Mouse (Mus musculus) erythroblast, embryonic 14.5 days (primary cell): ENCODE results near the gene Rita1. TPM values are rescaled to one million over a fixed set of nuclear protein-coding genes. Genes with fewer than 3 reads are reported as not detected.

ENCODE experiments used
- H3K27me3 ChIP-seq: 2 replicates; pipeline ENCODE4 v1.6.1; 2012; ENCODE audit warnings: inconsistent platforms; ENCODE audit not compliant: control insufficient read depth
- H3K36me3 ChIP-seq: 2 replicates; pipeline ENCODE4 v1.6.1; 2012; ENCODE audit warnings: mild to moderate bottlenecking, inconsistent platforms; ENCODE audit not compliant: control insufficient read depth
- H3K4me1 ChIP-seq: 2 replicates; pipeline ENCODE4 v1.6.1; 2012; ENCODE audit warnings: inconsistent platforms; ENCODE audit not compliant: control insufficient read depth
- H3K4me3 ChIP-seq: replicated peaks from 2 replicates; pipeline ENCODE3; 2012; ENCODE audit warnings: moderate library complexity, mild to moderate bottlenecking, inconsistent platforms
- H3K9me3 ChIP-seq: 2 replicates; pipeline ENCODE4 v1.6.1; 2012; ENCODE audit warnings: low read length, inconsistent platforms, mixed read lengths; ENCODE audit not compliant: control insufficient read depth
- GATA1 ChIP-seq: IDR thresholded peaks from 2 replicates; pipeline ENCODE4 v1.6.1; 2012; ENCODE audit warnings: low read length, inconsistent platforms, mixed read lengths
- TAL1 ChIP-seq: IDR thresholded peaks from 3 replicates; pipeline ENCODE4 v1.6.1; 2012; ENCODE audit warnings: low read length, inconsistent platforms, mixed read lengths
- polyA plus RNA-seq: library from polyadenylated mRNA; stranded (reverse); fragments of >175 nt; gene quantifications from 2 replicates; pipeline ENCODE4 v1.2.3, GENCODE M21; 2012

Rita1 gene
- polyA plus RNA-seq, 1 experiment = 1.5 TPM

GRCm38 (mm10) chr5:120606590-120607200, 5.7 kb downstream of the Rita1 start:
- Histone ChIP-seq H3K4me3 (no peak overlapping the region), H3K36me3 (peaks cover 22% of the 10 kb centered on the region), H3K4me1 (peaks cover 45% of the 10 kb centered on the region), H3K9me3 (no peaks in the 10 kb centered on the region), H3K27me3 (no peaks in the 10 kb centered on the region)
- TF ChIP-seq GATA1 (no peak), TAL1 (no peak)

DNA sequence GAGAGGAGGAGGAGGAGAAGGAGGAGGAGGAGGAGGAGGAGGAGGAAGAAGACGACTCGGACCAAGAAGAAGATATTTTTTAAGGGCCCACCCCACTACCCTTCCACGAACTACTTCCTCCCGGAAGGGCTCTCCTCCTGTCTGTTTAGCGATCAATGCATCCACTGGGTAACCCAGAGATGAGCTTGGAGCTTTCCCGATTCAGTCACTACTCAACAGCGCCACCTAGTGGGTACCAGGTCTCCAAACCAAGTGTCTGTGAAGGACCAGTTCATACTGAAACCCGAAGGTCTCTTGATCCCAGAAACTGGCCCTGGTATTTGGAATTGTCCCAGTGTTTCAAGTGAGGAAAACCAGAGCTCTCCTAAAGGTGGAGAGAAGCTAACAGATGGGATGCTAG, 6.7 kb downstream of the Rita1 start:
- peaks cover 46% of the 10 kb centered on the region for H3K4me1 ChIP-seq
- no peak for TF ChIP-seq TAL1
- no peak for TF ChIP-seq GATA1
- H3K9me3 ChIP-seq = no peaks in the 10 kb centered on the region; the same call in 1 of the 2 replicates
- H3K27me3 ChIP-seq = no peaks in the 10 kb centered on the region
- H3K36me3 ChIP-seq = peaks cover 24% of the 10 kb centered on the region
- H3K4me3 ChIP-seq = peak overlapping the region; percentile 52

DNA sequence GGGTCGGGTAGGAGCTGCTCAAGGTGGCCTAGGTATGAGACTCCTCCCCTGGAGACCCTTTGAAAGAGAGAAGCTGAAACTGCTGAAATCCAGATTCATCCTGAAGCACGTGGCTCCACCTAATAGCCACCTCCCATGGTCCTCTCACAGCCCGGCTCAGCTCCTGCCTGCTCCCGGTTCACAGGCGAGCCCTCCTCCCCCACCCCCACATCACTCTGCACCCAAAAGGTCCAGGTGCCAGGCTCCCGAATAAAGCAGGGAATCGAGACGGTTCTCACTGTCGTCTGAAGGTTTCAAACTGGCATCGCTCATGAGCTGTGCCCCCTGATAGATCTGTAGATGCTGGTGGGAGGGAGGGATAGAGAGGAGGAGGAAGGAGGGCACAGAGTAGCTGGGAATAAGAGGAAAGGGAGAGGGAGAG, 7.1 kb downstream of the Rita1 start:
- TF ChIP-seq GATA1 (no peak), TAL1 (no peak)
- H3K9me3 ChIP-seq = no peaks in the 10 kb centered on the region; the same call in 1 of the 2 replicates
- peaks cover 50% of the 10 kb centered on the region for H3K4me1 ChIP-seq
- H3K27me3 ChIP-seq = no peaks in the 10 kb centered on the region
- peak overlapping the region; percentile 52 for H3K4me3 ChIP-seq
- H3K36me3 ChIP-seq = peaks cover 24% of the 10 kb centered on the region

DNA sequence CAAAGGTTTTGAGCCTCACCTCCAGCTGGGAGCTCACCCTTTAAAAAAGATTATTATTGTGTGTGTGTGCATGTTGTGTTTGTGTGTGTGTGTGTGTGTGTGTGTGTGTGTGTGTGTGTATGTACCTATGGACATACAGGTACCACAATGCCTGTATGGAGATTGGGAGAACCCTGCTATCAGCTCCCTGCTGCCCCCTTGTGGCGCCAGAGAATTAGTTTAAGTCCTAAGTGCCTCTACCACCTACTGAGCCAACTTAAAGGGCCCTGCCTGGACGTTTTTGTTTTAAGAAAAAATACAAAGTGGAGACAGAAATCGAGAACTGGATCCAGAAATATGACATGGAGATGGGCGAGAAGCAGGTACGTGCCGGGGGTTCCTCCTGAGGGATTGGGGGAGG, 7.5 kb downstream of the Rita1 start:
- TF ChIP-seq GATA1 (no peak), TAL1 (no peak)
- no peaks in the 10 kb centered on the region; the same call in 1 of the 2 replicates for H3K9me3 ChIP-seq
- peaks cover 20% of the 10 kb centered on the region for H3K36me3 ChIP-seq
- H3K4me1 ChIP-seq = peaks cover 54% of the 10 kb centered on the region
- peak overlapping the region; percentile 52 for H3K4me3 ChIP-seq
- H3K27me3 ChIP-seq = no peaks in the 10 kb centered on the region

- H3K4me1 ChIP-seq = peaks cover 64% of the 10 kb centered on the region
- no peak overlapping the region for H3K4me3 ChIP-seq
- no peaks in the 10 kb centered on the region; the same call in 1 of the 2 replicates for H3K9me3 ChIP-seq
- TF ChIP-seq GATA1 (no peak), TAL1 (no peak)
- no peaks in the 10 kb centered on the region for H3K27me3 ChIP-seq
- peaks cover 12% of the 10 kb centered on the region for H3K36me3 ChIP-seq
Measured at GRCm38 (mm10) chr5:120603515-120603914, 8.9 kb downstream of the Rita1 start.

DNA sequence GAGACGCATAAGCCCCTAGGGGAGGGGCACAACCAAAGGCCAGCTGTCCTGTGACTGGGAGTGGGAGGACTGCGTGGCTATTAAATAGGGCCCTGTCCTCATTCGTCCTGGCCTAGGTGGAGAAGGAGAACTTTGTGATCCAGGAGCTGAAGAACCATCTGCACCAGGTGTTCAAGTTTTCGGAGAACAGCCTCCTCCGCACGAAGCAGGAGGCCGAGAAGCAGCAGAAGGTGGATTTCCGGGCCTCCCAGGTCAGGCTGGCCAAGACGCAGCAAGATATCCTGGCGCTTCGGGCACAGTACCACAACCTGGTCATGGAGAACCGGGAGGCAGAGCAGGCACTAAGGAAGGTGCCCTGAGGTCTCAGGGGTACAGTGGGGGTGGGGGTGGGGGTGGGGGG, 10.2 kb downstream of the Rita1 start:
- Histone ChIP-seq H3K4me3 (no peak overlapping the region), H3K36me3 (peaks cover 9% of the 10 kb centered on the region), H3K9me3 (no peaks in the 10 kb centered on the region; the same call in 1 of the 2 replicates), H3K4me1 (peaks cover 72% of the 10 kb centered on the region), H3K27me3 (no peaks in the 10 kb centered on the region)
- TF ChIP-seq GATA1 = no peak
- no peak for TF ChIP-seq TAL1

- Histone ChIP-seq H3K9me3 (no peaks in the 10 kb centered on the region; the same call in 1 of the 2 replicates), H3K27me3 (no peaks in the 10 kb centered on the region), H3K4me3 (no peak overlapping the region), H3K4me1 (peaks cover 71% of the 10 kb centered on the region), H3K36me3 (peaks cover 9% of the 10 kb centered on the region)
- no peak for TF ChIP-seq GATA1
- no peak for TF ChIP-seq TAL1
Measured at GRCm38 (mm10) chr5:120600946-120601668, 11.3 kb downstream of the Rita1 start.

- Histone ChIP-seq H3K4me1 (peaks cover 63% of the 10 kb centered on the region), H3K36me3 (peaks cover 9% of the 10 kb centered on the region), H3K4me3 (peak overlapping the region; percentile 30), H3K9me3 (no peaks in the 10 kb centered on the region; the same call in 1 of the 2 replicates), H3K27me3 (no peaks in the 10 kb centered on the region)
- TF ChIP-seq GATA1 = peak; percentile 54; the same call in 1 of the 2 replicates
- TF ChIP-seq TAL1 = no peak
Measured at GRCm38 (mm10) chr5:120599625-120600024, 12.8 kb downstream of the Rita1 start.

DNA sequence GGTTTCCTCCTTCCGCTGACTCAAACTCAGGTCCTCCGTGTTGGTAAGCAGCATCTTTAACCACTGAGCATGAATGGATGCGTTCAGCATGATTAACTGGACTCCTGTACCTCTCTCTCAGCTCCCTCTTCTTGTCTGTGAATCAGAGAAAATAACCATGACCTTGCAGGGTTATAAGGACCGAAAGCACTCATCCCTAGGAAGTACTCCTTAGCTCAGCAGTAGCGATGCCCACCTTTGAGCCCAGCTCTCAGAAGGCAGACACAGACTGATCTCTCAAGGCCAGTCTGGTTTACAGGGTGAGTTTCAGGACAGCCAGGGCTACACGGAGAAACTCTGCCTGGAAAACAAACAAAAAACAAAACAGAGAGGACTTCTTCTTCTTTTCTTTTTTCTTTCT, 17.9 kb downstream of the Rita1 start:
- no peaks in the 10 kb centered on the region; the same call in 1 of the 2 replicates for H3K27me3 ChIP-seq
- peaks cover 58% of the 10 kb centered on the region for H3K4me1 ChIP-seq
- peaks cover 8% of the 10 kb centered on the region for H3K36me3 ChIP-seq
- TF ChIP-seq GATA1 (no peak), TAL1 (no peak)
- peaks cover 17% of the 10 kb centered on the region for H3K9me3 ChIP-seq
- no peak overlapping the region for H3K4me3 ChIP-seq
